Mouse (Mus musculus) neural tube, embryonic 14.5 days (tissue): ENCODE data around the gene Pard3b. TPM values are rescaled to one million over a fixed set of nuclear protein-coding genes. Genes with fewer than 3 reads are reported as not detected.

Source experiments
- ATAC-seq: fragments of 200-750 bp; cut with Nextera tagmentation; 2 replicates; pipeline ENCODE4 v1.8.0; 2017; ENCODE audit warnings: low read depth, mild to moderate bottlenecking, moderate TSS enrichment, moderate library complexity
- H3K27ac ChIP-seq: fragments of 300-500 bp; sonication (generic); 2 replicates; pipeline ENCODE4 v1.5.1; 2014; ENCODE audit warnings: low read depth, mild to moderate bottlenecking, control low read depth, low read length, moderate library complexity, mixed read lengths
- H3K27me3 ChIP-seq: fragments of 300-500 bp; sonication (generic); 2 replicates; pipeline ENCODE4 v1.6.1; 2014; ENCODE audit warnings: low read length; ENCODE audit not compliant: control insufficient read depth, insufficient read depth
- H3K36me3 ChIP-seq: fragments of 300-500 bp; sonication (generic); 2 replicates; pipeline ENCODE4 v1.6.1; 2014; ENCODE audit warnings: low read length, mixed read lengths; ENCODE audit not compliant: control insufficient read depth, insufficient read depth
- H3K4me1 ChIP-seq: fragments of 300-500 bp; sonication (generic); 2 replicates; pipeline ENCODE4 v1.6.1; 2014; ENCODE audit warnings: low read length; ENCODE audit not compliant: control insufficient read depth, insufficient read depth
- H3K4me2 ChIP-seq: fragments of 300-500 bp; sonication (generic); 2 replicates; pipeline ENCODE4 v1.6.1; 2014; ENCODE audit warnings: mild to moderate bottlenecking, low read depth, low read length, control low read depth
- H3K4me3 ChIP-seq: fragments of 300-500 bp; sonication (generic); 2 replicates; pipeline ENCODE4 v1.5.1; 2014; ENCODE audit warnings: low read depth, low read length, control low read depth, mixed read lengths
- H3K9ac ChIP-seq: fragments of 300-500 bp; sonication (generic); replicated peaks from 2 replicates; pipeline ENCODE4 v1.6.1; 2014; ENCODE audit warnings: low read depth, mild to moderate bottlenecking, control low read depth, low read length, mixed read lengths
- H3K9me3 ChIP-seq: fragments of 300-500 bp; sonication (generic); 2 replicates; pipeline ENCODE4 v1.6.1; 2016; ENCODE audit warnings: low read length; ENCODE audit not compliant: control insufficient read depth
- WGBS: fragments of 180-500 bp; shearing (Covaris S2); extraction: QIAGEN DNeasy Blood & Tissue Kit; methylation state at CpG from one replicate; pipeline ENCODE4 v1.1.7; 2014; 5-methylcytosine and 5-hydroxymethylcytosine counted together
- polyA plus RNA-seq: library from polyadenylated mRNA; unstranded; fragments of >200 nt; fragmentation: Nextera tagmentation; extraction: Ambion mirVana; gene quantifications from 2 replicates; pipeline ENCODE4 v1.2.1, GENCODE M21; 2014

Gene Pard3b
- polyA plus RNA-seq, 1 experiment from 2014 or later: 9.9 TPM

GRCm38 (mm10) chr1:62648116-62648515 is 1009.5 kb downstream of the Pard3b start:
- peaks cover 2% of the 10 kb centered on the region; the same call in 1 of the 2 replicates for H3K4me1 ChIP-seq
- H3K4me3 ChIP-seq: no peak overlapping the region
- ATAC-seq: no peak
- no peak overlapping the region for H3K27ac ChIP-seq
- H3K27me3 ChIP-seq: no peaks in the 10 kb centered on the region
- no peak overlapping the region for H3K9ac ChIP-seq
- no peaks in the 10 kb centered on the region for H3K36me3 ChIP-seq
- H3K4me2 ChIP-seq: no peak overlapping the region
- 9% methylated on average over 6 of the region's 6 CpGs for WGBS
- H3K9me3 ChIP-seq: no peaks in the 10 kb centered on the region

GRCm38 (mm10) chr1:62648591-62648990 is 1010.0 kb downstream of the Pard3b start:
- no peak for ATAC-seq
- no peaks in the 10 kb centered on the region for H3K36me3 ChIP-seq
- no peak overlapping the region for H3K4me2 ChIP-seq
- H3K9me3 ChIP-seq: no peaks in the 10 kb centered on the region
- H3K4me3 ChIP-seq: no peak overlapping the region
- H3K27me3 ChIP-seq: no peaks in the 10 kb centered on the region
- H3K27ac ChIP-seq: no peak overlapping the region
- peaks cover 2% of the 10 kb centered on the region; the same call in 1 of the 2 replicates for H3K4me1 ChIP-seq
- WGBS: 11% methylated on average over 5 of the region's 5 CpGs
- H3K9ac ChIP-seq: no peak overlapping the region

- no peaks in the 10 kb centered on the region for H3K27me3 ChIP-seq
- WGBS: 92% methylated on average over 5 of the region's 5 CpGs
- peaks cover 2% of the 10 kb centered on the region; the same call in 1 of the 2 replicates for H3K4me1 ChIP-seq
- no peaks in the 10 kb centered on the region for H3K36me3 ChIP-seq
- no peak for ATAC-seq
- no peak overlapping the region for H3K4me2 ChIP-seq
- no peaks in the 10 kb centered on the region for H3K9me3 ChIP-seq
- no peak overlapping the region for H3K4me3 ChIP-seq
- H3K9ac ChIP-seq: no peak overlapping the region
- no peak overlapping the region for H3K27ac ChIP-seq
These were observed 1011.9 kb downstream of the Pard3b start for GRCm38 (mm10) chr1:62650491-62650890.

- no peak for ATAC-seq
- H3K4me2 ChIP-seq: no peak overlapping the region
- 0 out of 2 replicates have a peak, but pooled peaks cover 2% of the 10 kb centered on the region for H3K27me3 ChIP-seq
- no peak overlapping the region for H3K4me3 ChIP-seq
- 67% methylated on average over 6 of the region's 6 CpGs for WGBS
- H3K27ac ChIP-seq: no peak overlapping the region
- no peaks in the 10 kb centered on the region for H3K36me3 ChIP-seq
- H3K9ac ChIP-seq: no peak overlapping the region
- H3K4me1 ChIP-seq: no peaks in the 10 kb centered on the region
- no peaks in the 10 kb centered on the region for H3K9me3 ChIP-seq
These were observed 1015.8 kb downstream of the Pard3b start for GRCm38 (mm10) chr1:62654436-62654835.

- peak; percentile 60; the same call in 1 of the 2 replicates for ATAC-seq
- no peaks in the 10 kb centered on the region for H3K4me1 ChIP-seq
- no peak overlapping the region for H3K9ac ChIP-seq
- H3K9me3 ChIP-seq: no peaks in the 10 kb centered on the region
- H3K4me2 ChIP-seq: no peak overlapping the region
- H3K36me3 ChIP-seq: no peaks in the 10 kb centered on the region
- WGBS: 43% methylated on average over 8 of the region's 8 CpGs
- H3K4me3 ChIP-seq: no peak overlapping the region
- H3K27me3 ChIP-seq: no peaks in the 10 kb centered on the region
- H3K27ac ChIP-seq: no peak overlapping the region
These were observed 1026.5 kb downstream of the Pard3b start for GRCm38 (mm10) chr1:62664960-62665645.

GRCm38 (mm10) chr1:62665771-62666730 is 1027.4 kb downstream of the Pard3b start:
- Histone ChIP-seq H3K4me3 (no peak overlapping the region), H3K4me1 (no peaks in the 10 kb centered on the region), H3K36me3 (no peaks in the 10 kb centered on the region), H3K9me3 (no peaks in the 10 kb centered on the region), H3K27ac (no peak overlapping the region), H3K27me3 (no peaks in the 10 kb centered on the region), H3K9ac (no peak overlapping the region), H3K4me2 (no peak overlapping the region)
- WGBS: 82% methylated on average over 5 of the region's 5 CpGs
- ATAC-seq: no peak

GRCm38 (mm10) chr1:62666780-62667179 is 1028.2 kb downstream of the Pard3b start:
- no peak overlapping the region for H3K4me2 ChIP-seq
- no peaks in the 10 kb centered on the region for H3K4me1 ChIP-seq
- no peaks in the 10 kb centered on the region for H3K36me3 ChIP-seq
- H3K9me3 ChIP-seq: no peaks in the 10 kb centered on the region
- WGBS: 83% methylated on average over 5 of the region's 5 CpGs
- no peak for ATAC-seq
- H3K9ac ChIP-seq: no peak overlapping the region
- H3K4me3 ChIP-seq: no peak overlapping the region
- H3K27me3 ChIP-seq: no peaks in the 10 kb centered on the region
- no peak overlapping the region for H3K27ac ChIP-seq

GRCm38 (mm10) chr1:62678611-62679344 is 1040.2 kb downstream of the Pard3b start:
- Histone ChIP-seq H3K4me2 (no peak overlapping the region), H3K4me3 (no peak overlapping the region), H3K4me1 (peaks cover 4% of the 10 kb centered on the region; the same call in 1 of the 2 replicates), H3K27me3 (no peaks in the 10 kb centered on the region), H3K36me3 (no peaks in the 10 kb centered on the region), H3K9me3 (no peaks in the 10 kb centered on the region), H3K9ac (no peak overlapping the region), H3K27ac (no peak overlapping the region)
- 43% methylated on average over 4 of the region's 4 CpGs for WGBS
- no peak for ATAC-seq
